Mouse (Mus musculus): ENCODE measurements at regions not wholly inside any gene's neighbourhood (a gene's known extent, or its start where the extent isn't known, plus 50 kb on each side); places are given as distances from the start of the nearest gene placed in this dataset.

DNA sequence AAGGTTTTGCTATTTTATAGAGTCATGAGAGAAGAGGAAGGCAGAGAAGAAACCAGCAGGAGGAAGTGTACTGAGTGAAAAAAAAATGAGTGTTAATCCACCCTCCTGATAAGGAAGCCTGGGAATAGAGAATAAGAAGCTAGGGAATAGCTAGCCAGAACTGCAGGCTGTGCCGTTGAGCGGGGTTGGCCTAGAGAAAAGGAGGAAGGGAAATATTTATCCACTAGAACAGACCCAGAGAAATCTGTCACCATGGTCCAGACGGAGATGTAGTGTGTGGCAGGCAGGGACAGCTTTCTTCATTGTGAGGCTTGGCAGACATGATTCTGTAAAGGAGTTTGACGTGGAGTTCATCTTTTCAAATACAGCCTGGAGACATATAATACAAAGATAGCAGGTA is 397.4 kb downstream of the Epha3 start:
- Histone ChIP-seq H3K9me3 (replicated peaks; ENCODE audit: control insufficient read depth, low read length) (no peaks in the 10 kb centered on the region), H3K4me3 (ENCODE audit: low read depth, low read length) (no peak overlapping the region), H3K36me3 (replicated peaks; ENCODE audit: control insufficient read depth, insufficient read depth, low read length) (no peaks in the 10 kb centered on the region), H3K27me3 (ENCODE audit: control insufficient read depth, insufficient read depth, low read length) (no peaks in the 10 kb centered on the region), H3K9ac (replicated peaks; ENCODE audit: low read depth, low read length) (no peak overlapping the region), H3K4me2 (ENCODE audit: low read depth, low read length) (no peak overlapping the region), H3K4me1 (ENCODE audit: control insufficient read depth, insufficient read depth) (no peaks in the 10 kb centered on the region), H3K27ac (ENCODE audit: low read depth) (no peak overlapping the region)
- no peak for TF ChIP-seq CTCF (IDR thresholded peaks at IDR 0.05; ENCODE audit: low read depth)
- TF ChIP-seq EP300 (IDR thresholded peaks at IDR 0.05; ENCODE audit: low read depth), result no peak
- no peak for ATAC-seq (ENCODE audit: insufficient read depth, low read depth)
- DNase-seq (ENCODE audit: low spot score), result no peak
- 33% methylated on average over 4 of the region's 4 CpGs for WGBS

DNA sequence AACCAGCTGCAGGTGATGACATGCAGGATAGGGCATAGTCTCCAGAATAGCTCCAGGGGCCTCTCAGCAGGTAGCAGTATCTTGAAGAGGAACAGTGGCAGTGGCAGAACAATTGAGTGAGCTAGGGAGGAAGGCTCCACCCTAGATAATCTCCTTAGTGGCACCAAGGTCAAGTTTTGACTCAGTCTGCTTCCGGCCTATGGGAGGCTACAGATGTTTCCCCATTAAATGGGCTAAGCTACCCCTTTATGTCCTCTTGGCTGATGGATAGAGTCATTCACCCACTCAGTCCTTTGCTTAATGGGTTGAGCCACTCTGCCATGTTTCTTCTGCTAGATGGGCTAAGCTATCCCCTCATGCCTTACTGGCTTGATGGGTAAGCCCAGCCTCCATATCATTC is 395.1 kb downstream of the Epha3 start:
- no peak overlapping the region for H3K4me2 ChIP-seq (ENCODE audit: low read depth, low read length)
- H3K27ac ChIP-seq (ENCODE audit: low read depth), result no peak overlapping the region
- H3K4me1 ChIP-seq (ENCODE audit: control insufficient read depth, insufficient read depth), result no peaks in the 10 kb centered on the region
- no peaks in the 10 kb centered on the region for H3K27me3 ChIP-seq (ENCODE audit: control insufficient read depth, insufficient read depth, low read length)
- TF ChIP-seq EP300 (IDR thresholded peaks at IDR 0.05; ENCODE audit: low read depth) (no peak), CTCF (IDR thresholded peaks at IDR 0.05; ENCODE audit: low read depth) (no peak)
- H3K9me3 ChIP-seq (replicated peaks; ENCODE audit: control insufficient read depth, low read length), result no peaks in the 10 kb centered on the region
- no peak for DNase-seq (ENCODE audit: low spot score)
- H3K9ac ChIP-seq (replicated peaks; ENCODE audit: low read depth, low read length), result no peak overlapping the region
- H3K36me3 ChIP-seq (replicated peaks; ENCODE audit: control insufficient read depth, insufficient read depth, low read length), result no peaks in the 10 kb centered on the region
- ATAC-seq (ENCODE audit: insufficient read depth, low read depth), result no peak
- no peak overlapping the region for H3K4me3 ChIP-seq (ENCODE audit: low read depth, low read length)
- 71% methylated on average over 1 of the region's 1 CpGs for WGBS
